Mouse (Mus musculus): ENCODE data around the gene Irak4. TPM values are rescaled to one million over a fixed set of nuclear protein-coding genes. Genes with fewer than 3 reads are reported as not detected.

The Irak4 gene
- polyA plus RNA-seq (2015; fragmentation: Nextera tagmentation; extraction: Ambion mirVana): 1.8 and 2.1 TPM in 2 replicates

DNA sequence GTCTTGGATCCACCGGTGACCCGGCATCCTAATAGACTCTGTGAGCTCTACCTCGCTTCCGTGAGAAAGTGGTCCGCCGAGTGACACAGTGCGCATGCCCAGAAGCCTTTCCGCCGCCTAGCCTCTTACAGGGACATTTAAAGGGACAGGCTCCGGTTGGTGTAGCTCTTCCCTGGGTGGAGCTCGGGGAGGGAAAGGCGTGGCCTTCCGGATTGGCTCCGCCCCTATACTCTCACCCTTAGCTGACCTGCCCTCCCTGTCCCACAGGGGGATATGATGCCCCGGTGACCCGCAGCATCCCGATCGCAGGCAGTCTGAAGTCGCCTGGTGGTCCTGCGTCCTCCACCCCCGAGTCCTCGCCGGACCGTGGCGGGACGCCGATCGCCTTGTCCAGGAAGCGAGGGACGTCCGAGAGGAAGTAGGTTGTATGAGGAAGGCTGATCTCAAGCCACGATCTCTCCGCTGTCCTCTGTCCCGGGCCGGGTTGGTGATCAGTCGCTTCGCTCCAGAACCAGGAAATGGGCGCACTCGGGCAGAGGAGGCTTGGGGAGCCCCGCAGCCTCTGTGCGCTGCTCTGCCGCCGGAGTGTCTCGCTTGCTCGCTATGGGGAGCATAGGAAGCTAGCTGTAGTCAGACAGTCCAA, at the start of gene Irak4, which contains the start of gene Pus7l:
TSS of gene Irak4 (plus strand) at position 235 of the 643 bp plus-strand sequence.
TSS of gene Pus7l (minus strand) at position 139 of the 643 bp plus-strand sequence.
- Histone ChIP-seq H3K9ac (replicated peaks) (peak within 1 kb of the TSS; percentile 63), H3K27me3 (no peaks in the 10 kb centered on the region), H3K4me2 (replicated peaks) (peak within 1 kb of the TSS; percentile 68), H3K27ac (peak within 1 kb of the TSS; percentile 49; the same call in 1 of the 2 replicates), H3K4me1 (replicated peaks) (peaks cover 6% of the 10 kb centered on the region), H3K4me3 (replicated peaks) (peak within 1 kb of the TSS; percentile 59), H3K9me3 (no peaks in the 10 kb centered on the region), H3K36me3 (no peaks in the 10 kb centered on the region)
- 0% methylated on average over 45 of the region's 45 CpGs for WGBS
- peak; percentile 98 for ATAC-seq

DNA sequence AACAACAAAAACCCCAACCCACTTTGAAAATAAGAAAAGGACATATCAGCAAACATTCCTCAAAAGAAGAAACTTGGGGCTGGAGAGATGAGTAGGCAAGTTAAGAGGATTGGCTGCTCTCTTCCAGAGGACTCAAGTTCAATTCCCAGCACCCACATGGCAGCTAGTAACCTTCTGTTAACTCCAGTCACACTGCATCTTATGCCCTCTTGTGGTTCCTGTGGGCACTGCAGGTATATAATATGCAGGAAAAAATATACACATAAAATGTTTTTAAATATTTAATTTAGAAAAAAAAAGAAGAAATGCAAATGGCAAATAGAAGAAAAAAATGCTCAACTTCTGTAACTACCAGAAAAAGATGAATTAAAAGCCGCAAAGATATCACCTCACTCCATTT, 49.0 kb upstream of the Irak4 start:
- no peaks in the 10 kb centered on the region for H3K36me3 ChIP-seq
- no peaks in the 10 kb centered on the region for H3K4me1 ChIP-seq (replicated peaks)
- H3K4me2 ChIP-seq (replicated peaks): no peak overlapping the region
- H3K4me3 ChIP-seq (replicated peaks): no peak overlapping the region
- no peak for ATAC-seq
- no peaks in the 10 kb centered on the region for H3K27me3 ChIP-seq
- no peaks in the 10 kb centered on the region for H3K9me3 ChIP-seq
- no peak overlapping the region for H3K27ac ChIP-seq
- 98% methylated on average over 1 of the region's 1 CpGs for WGBS
- no peak overlapping the region for H3K9ac ChIP-seq (replicated peaks)

DNA sequence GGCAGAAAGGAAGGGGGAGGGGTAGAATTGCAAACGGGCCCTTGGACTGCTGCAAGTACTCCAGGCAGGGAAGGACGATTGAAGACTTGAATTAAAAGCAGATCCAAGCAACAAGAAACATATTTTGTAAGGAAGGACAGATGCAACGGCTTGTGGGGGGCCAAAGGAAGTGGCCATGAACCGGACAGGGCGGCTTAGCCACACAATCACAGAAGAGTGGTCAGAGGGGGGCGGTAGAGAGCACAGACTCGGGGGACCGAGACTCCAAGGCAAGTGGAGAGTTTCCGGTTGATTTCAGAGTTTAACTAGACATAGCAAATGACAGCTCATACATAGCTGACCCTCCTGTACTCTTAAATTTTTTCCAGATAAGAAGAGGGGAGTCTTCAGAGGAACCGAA, 47.5 kb upstream of the Irak4 start:
- Histone ChIP-seq H3K27ac (no peak overlapping the region), H3K9ac (replicated peaks) (no peak overlapping the region), H3K4me3 (replicated peaks) (no peak overlapping the region), H3K4me2 (replicated peaks) (no peak overlapping the region), H3K9me3 (no peaks in the 10 kb centered on the region), H3K27me3 (no peaks in the 10 kb centered on the region), H3K4me1 (replicated peaks) (no peaks in the 10 kb centered on the region), H3K36me3 (no peaks in the 10 kb centered on the region)
- ATAC-seq: no peak
- 71% methylated on average over 10 of the region's 10 CpGs for WGBS

DNA sequence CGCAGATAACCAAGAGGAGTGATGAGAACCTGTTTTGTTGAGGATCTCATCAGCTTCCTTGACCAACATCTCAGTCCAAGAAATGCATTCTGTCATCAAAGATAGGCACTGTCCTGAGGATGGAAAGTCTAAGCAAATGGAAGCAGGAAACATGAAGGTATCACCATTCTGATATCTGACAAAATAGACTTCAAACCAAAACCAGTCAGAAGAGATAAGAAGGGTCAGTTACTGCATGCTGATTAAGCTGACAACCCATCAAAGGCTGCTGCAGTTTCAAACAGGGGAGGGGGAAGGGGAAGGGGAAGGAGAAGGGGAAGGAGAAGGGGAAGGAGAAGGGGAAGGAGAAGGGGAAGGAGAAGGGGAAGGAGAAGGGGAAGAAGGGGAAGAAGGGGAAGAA, 44.2 kb upstream of the Irak4 start:
- ATAC-seq: no peak
- Histone ChIP-seq H3K36me3 (no peaks in the 10 kb centered on the region), H3K4me2 (replicated peaks) (no peak overlapping the region), H3K9ac (replicated peaks) (no peak overlapping the region), H3K9me3 (no peaks in the 10 kb centered on the region), H3K27me3 (no peaks in the 10 kb centered on the region), H3K27ac (no peak overlapping the region), H3K4me1 (replicated peaks) (peaks cover 2% of the 10 kb centered on the region; the same call in 1 of the 2 replicates), H3K4me3 (replicated peaks) (no peak overlapping the region)
- WGBS: 82% methylated on average over 1 of the region's 1 CpGs

DNA sequence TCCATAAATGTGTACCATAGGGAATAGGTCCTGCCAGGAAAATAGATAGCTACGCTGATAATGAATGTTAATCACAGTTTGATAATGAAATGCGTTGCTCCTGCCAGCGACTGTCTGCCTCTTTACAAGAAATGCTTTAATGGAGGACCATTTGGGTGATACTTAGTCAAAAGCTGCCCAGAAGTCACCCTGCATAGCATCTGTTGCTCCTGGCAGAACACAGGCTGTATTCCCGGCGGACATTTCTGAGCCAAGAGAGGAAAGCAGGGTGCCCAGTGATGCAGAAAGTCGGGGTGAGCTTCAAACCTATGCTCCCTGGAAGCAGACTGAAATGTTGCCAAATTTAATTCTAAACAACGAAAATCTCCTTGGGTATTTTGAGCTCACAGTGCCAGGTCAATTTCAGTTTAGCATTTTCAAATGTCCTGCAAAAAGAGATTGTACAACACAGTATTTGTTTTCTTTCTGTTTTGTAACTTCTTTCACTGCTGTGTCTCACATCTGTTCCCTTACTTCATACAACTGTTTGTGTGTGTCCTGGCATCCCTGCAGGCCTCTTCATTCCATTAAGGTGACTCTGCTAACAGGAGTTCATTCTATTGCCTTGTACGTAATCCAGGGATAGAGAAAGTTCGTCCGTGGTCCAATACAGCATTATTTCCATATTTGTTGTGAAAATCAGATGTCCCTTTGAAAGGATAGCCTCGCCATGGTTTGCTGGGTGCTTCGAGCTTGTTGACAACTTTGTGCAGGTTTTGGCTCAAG, 39.8 kb upstream of the Irak4 start:
- peaks cover 4% of the 10 kb centered on the region; the same call in 1 of the 2 replicates for H3K9me3 ChIP-seq
- H3K4me2 ChIP-seq (replicated peaks): no peak overlapping the region
- peaks cover 5% of the 10 kb centered on the region; the same call in 1 of the 2 replicates for H3K4me1 ChIP-seq (replicated peaks)
- no peaks in the 10 kb centered on the region for H3K36me3 ChIP-seq
- no peak for ATAC-seq
- H3K27ac ChIP-seq: no peak overlapping the region
- H3K4me3 ChIP-seq (replicated peaks): no peak overlapping the region
- H3K27me3 ChIP-seq: no peaks in the 10 kb centered on the region
- H3K9ac ChIP-seq (replicated peaks): no peak overlapping the region
- WGBS: 73% methylated on average over 12 of the region's 12 CpGs

DNA sequence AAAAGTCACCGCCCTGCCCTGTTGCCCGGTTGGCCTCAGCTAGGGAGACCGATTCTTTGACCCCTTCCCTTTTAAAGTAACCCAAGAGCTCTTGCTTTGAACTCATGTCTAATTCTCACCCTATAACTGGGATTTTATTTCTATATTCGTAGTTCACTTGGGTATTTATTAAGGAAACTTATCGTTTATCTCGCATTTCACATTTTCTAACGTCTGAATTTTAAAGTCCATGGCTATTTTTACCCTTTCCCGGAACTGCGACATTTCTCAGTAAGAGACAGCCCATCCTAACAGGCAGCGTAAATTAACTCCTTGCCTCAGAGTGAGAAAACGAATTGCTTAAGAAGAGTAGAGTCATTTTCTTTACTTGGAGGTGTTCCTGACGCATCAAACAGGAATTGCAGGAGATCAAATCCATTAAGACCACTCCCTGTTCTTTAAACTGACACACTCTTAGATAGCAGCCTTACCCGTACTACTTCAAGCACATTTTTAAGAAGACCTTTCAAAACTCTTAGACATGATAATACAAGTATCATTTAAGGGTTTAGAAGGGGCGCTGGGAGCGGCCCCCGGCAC, 25.4 kb upstream of the Irak4 start:
- no peak overlapping the region for H3K9ac ChIP-seq (replicated peaks)
- no peak overlapping the region for H3K27ac ChIP-seq
- H3K9me3 ChIP-seq: no peaks in the 10 kb centered on the region
- WGBS: 75% methylated on average over 16 of the region's 16 CpGs
- no peak overlapping the region for H3K4me2 ChIP-seq (replicated peaks)
- no peak for ATAC-seq
- no peak overlapping the region for H3K4me3 ChIP-seq (replicated peaks)
- no peaks in the 10 kb centered on the region for H3K4me1 ChIP-seq (replicated peaks)
- no peaks in the 10 kb centered on the region for H3K27me3 ChIP-seq
- no peaks in the 10 kb centered on the region for H3K36me3 ChIP-seq

DNA sequence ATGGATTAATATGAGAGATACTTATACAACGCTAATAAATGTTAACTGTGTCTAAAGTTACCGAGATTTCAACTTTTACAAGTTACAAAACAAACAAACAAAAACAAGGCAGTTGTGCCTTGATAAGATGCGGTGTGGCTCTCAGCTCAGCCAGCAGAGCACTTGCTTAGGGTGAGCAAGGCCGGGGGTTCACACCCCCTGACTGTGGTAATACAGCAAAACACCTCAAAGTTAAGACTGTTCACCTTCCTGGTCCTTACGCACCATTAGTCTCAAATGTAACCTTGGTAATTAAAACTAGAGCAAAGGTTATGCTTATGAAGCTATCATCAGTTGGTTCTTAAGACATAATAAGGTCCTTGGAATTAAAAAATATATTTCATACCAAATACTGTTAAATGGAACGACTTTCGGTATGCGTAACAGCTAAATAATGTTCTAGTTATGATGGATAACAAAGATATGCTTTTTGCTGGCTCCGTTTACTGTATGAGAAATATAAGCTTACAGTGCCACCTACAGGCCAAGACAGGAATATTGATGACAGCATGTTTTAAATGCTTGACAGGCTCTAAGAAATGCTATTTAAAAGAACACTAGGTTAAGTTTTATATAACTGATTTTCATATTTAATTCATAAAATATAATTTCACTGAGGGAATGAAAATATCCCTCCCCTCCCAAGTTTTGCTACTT, 23.1 kb upstream of the Irak4 start:
- no peak overlapping the region for H3K9ac ChIP-seq (replicated peaks)
- no peaks in the 10 kb centered on the region for H3K4me1 ChIP-seq (replicated peaks)
- no peaks in the 10 kb centered on the region for H3K36me3 ChIP-seq
- H3K4me3 ChIP-seq (replicated peaks): no peak overlapping the region
- H3K4me2 ChIP-seq (replicated peaks): no peak overlapping the region
- H3K27ac ChIP-seq: no peak overlapping the region
- WGBS: 47% methylated on average over 9 of the region's 9 CpGs
- peak; percentile 37; the same call in 1 of the 2 replicates for ATAC-seq
- H3K27me3 ChIP-seq: no peaks in the 10 kb centered on the region
- no peaks in the 10 kb centered on the region for H3K9me3 ChIP-seq

DNA sequence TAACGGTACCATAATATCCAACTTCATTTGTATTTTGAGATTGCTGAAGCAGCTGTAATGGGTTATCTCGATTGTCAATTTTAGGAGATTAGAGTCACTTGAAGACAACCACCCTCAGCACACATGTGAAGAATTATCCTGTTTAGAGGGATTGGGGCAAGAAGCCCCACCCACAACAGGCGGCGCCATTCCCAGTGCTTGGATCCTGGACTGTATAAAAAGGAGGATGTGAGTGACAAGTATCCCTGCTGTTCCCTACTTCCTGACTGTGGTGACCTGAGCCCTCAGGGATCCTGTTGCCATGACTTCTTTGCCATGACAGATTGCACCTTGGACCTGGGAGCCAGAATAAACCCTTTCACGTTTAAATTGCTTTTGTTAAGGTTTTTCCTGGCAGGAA, 22.5 kb upstream of the Irak4 start:
- H3K9me3 ChIP-seq: no peaks in the 10 kb centered on the region
- ATAC-seq: no peak
- H3K36me3 ChIP-seq: no peaks in the 10 kb centered on the region
- H3K4me1 ChIP-seq (replicated peaks): no peaks in the 10 kb centered on the region
- no peaks in the 10 kb centered on the region for H3K27me3 ChIP-seq
- WGBS: 79% methylated on average over 5 of the region's 5 CpGs
- H3K4me2 ChIP-seq (replicated peaks): no peak overlapping the region
- no peak overlapping the region for H3K4me3 ChIP-seq (replicated peaks)
- H3K27ac ChIP-seq: no peak overlapping the region
- no peak overlapping the region for H3K9ac ChIP-seq (replicated peaks)

DNA sequence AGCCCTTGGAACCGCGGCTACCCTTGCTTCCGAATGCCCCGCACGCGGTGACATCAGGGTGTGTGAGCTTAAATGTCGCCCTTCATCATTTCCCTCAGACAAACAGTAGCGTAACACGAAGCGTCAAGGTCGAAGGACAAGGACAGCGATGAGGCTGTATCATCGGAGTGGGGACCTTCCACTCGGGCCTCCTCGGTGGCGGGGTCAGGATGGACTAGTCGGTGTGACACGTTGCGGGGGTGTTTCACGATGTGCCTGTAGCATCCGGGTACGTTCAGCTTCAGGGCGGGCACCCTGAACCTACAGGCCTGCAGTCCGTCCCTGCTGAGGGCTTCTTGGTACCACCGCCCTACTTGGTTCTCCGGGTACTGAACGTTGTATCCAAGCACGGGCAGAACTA, 20.2 kb upstream of the Irak4 start:
- Histone ChIP-seq H3K9ac (replicated peaks) (no peak overlapping the region), H3K4me1 (replicated peaks) (no peaks in the 10 kb centered on the region), H3K4me2 (replicated peaks) (no peak overlapping the region), H3K9me3 (no peaks in the 10 kb centered on the region), H3K27me3 (no peaks in the 10 kb centered on the region), H3K36me3 (no peaks in the 10 kb centered on the region), H3K27ac (no peak overlapping the region), H3K4me3 (replicated peaks) (no peak overlapping the region)
- WGBS: 87% methylated on average over 28 of the region's 28 CpGs
- ATAC-seq: no peak

DNA sequence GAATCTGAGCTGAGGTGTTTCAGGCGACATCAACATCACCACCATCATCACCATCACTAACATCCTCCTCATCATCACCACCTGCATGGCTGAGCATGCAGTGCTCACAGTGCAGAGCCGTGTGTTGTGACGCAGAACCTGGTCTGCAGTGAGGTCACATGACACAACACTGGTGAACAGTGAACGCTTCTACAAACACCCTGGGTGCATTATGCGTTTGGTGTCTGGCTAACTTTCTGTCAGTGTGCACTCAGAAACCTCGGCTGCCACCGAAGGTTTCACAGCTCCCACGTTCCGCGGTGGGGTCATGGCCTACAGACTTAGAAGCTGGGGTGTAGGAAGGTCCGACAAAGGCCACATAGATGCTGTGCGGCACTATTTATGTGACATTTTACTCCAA, 18.5 kb upstream of the Irak4 start:
- Histone ChIP-seq H3K4me3 (replicated peaks) (no peak overlapping the region), H3K27me3 (no peaks in the 10 kb centered on the region), H3K4me1 (replicated peaks) (no peaks in the 10 kb centered on the region), H3K4me2 (replicated peaks) (no peak overlapping the region), H3K36me3 (no peaks in the 10 kb centered on the region), H3K9me3 (no peaks in the 10 kb centered on the region), H3K27ac (no peak overlapping the region), H3K9ac (replicated peaks) (no peak overlapping the region)
- WGBS: 88% methylated on average over 12 of the region's 12 CpGs
- no peak for ATAC-seq

DNA sequence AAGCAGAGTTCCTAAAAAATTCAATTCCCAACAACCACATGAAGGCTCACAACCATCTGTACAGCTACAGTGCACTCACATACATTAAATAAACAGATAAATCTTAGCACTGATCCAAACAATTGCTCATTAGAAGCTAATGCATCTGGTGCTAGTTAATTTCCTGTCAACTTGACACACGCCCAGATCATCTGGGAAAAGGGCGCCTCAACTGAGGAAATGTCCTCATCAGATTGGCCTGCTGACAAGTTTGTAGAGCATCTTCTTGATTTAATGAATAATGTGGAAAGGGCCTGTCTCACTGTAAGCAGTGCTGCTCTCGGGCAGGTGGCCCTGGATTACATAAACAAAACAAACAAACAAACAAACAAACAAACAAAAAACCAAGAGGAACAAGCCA, 12.9 kb upstream of the Irak4 start:
- Histone ChIP-seq H3K36me3 (0 out of 2 replicates have a peak, but pooled peaks cover 5% of the 10 kb centered on the region), H3K27me3 (no peaks in the 10 kb centered on the region), H3K9ac (replicated peaks) (no peak overlapping the region), H3K9me3 (no peaks in the 10 kb centered on the region), H3K4me1 (replicated peaks) (no peaks in the 10 kb centered on the region), H3K4me2 (replicated peaks) (no peak overlapping the region), H3K4me3 (replicated peaks) (no peak overlapping the region), H3K27ac (no peak overlapping the region)
- WGBS: 93% methylated on average over 3 of the region's 3 CpGs
- no peak for ATAC-seq

DNA sequence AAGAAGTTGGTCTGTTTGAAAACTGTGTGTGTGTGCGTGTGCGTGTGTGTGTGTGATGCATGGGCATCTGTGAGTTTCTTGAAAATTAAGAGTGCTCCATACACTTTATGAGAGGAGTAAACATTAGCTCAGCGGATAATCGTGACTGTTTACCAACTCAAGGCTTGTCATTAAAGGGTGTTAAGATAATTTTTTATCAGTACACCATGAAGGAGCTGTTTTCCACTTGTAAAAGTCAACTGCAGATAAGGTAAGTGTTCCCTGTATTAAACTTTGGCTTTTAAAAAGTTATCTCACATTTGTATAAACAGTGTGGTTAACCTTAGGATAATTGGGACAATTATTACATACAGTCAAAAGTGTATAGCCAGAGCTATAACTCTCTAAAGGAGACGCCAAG, 11.1 kb upstream of the Irak4 start:
- Histone ChIP-seq H3K9ac (replicated peaks) (no peak overlapping the region), H3K4me1 (replicated peaks) (no peaks in the 10 kb centered on the region), H3K4me3 (replicated peaks) (no peak overlapping the region), H3K27me3 (no peaks in the 10 kb centered on the region), H3K27ac (no peak overlapping the region), H3K4me2 (replicated peaks) (no peak overlapping the region), H3K36me3 (0 out of 2 replicates have a peak, but pooled peaks cover 5% of the 10 kb centered on the region), H3K9me3 (no peaks in the 10 kb centered on the region)
- 93% methylated on average over 5 of the region's 5 CpGs for WGBS
- ATAC-seq: no peak

Measured in midbrain, embryonic 13.5 days (tissue).